Mouse (Mus musculus) liver, postnatal 0 days (tissue): ENCODE data around the gene Pdcd1lg2. TPM values are rescaled to one million over a fixed set of nuclear protein-coding genes. Genes with fewer than 3 reads are reported as not detected.
A peak's percentile ranks its signal among the peaks of the same experiment; 100 is the strongest.
"Not testable (repeated sequence)": the region's sequence is repeated elsewhere in the genome, so short reads cannot be mapped to it uniquely, and the experiment has no call there.

Experiments
- ATAC-seq: fragments of 200-750 bp; cut with Nextera tagmentation; 2 replicates; pipeline ENCODE4 v1.8.0; 2017; ENCODE audit warnings: mild to moderate bottlenecking, moderate library complexity
- DNase-seq: peaks from one replicate; pipeline ENCODE4 v3.0.0-alpha.2; 2016
- H3K27ac ChIP-seq: fragments of 300-500 bp; sonication (generic); 2 replicates; pipeline ENCODE4 v1.5.1; 2014; ENCODE audit warnings: antibody characterized with exemption, moderate library complexity, mild to moderate bottlenecking, low read depth
- H3K27me3 ChIP-seq: fragments of 300-500 bp; sonication (generic); 2 replicates; pipeline ENCODE4 v1.6.1; 2014; ENCODE audit warnings: low read length, control low read depth, mixed read lengths; ENCODE audit not compliant: insufficient read depth
- H3K36me3 ChIP-seq: fragments of 300-500 bp; sonication (generic); replicated peaks from 2 replicates; pipeline ENCODE4 v1.6.1; 2014; ENCODE audit warnings: mild to moderate bottlenecking, control low read depth, low read length, moderate library complexity, mixed read lengths; ENCODE audit not compliant: insufficient read depth
- H3K4me1 ChIP-seq: fragments of 300-500 bp; sonication (generic); 2 replicates; pipeline ENCODE4 v1.6.1; 2014; ENCODE audit warnings: antibody characterized with exemption, mild to moderate bottlenecking, control low read depth; ENCODE audit not compliant: insufficient read depth
- H3K4me2 ChIP-seq: fragments of 300-500 bp; sonication (generic); 2 replicates; pipeline ENCODE4 v1.6.1; 2014; ENCODE audit warnings: low read depth, mild to moderate bottlenecking, low read length, moderate library complexity, mixed read lengths
- H3K4me3 ChIP-seq: fragments of 300-500 bp; sonication (generic); 2 replicates; pipeline ENCODE4 v1.5.1; 2014; ENCODE audit warnings: low read depth, low read length
- H3K9ac ChIP-seq: fragments of 300-500 bp; sonication (generic); replicated peaks from 2 replicates; pipeline ENCODE4 v1.6.1; 2014; ENCODE audit warnings: mild to moderate bottlenecking, moderate library complexity
- H3K9me3 ChIP-seq: fragments of 300-500 bp; sonication (generic); 2 replicates; pipeline ENCODE4 v1.6.1; 2016; ENCODE audit warnings: mild to moderate bottlenecking, control low read depth, low read length, mixed read lengths
- CTCF ChIP-seq: sonication (generic); IDR thresholded peaks from 2 replicates; pipeline ENCODE4 v1.5.1; 2016; ENCODE audit warnings: antibody characterized with exemption, low read depth
- EP300 ChIP-seq: IDR thresholded peaks from 2 replicates; pipeline ENCODE4 v1.6.1; 2016; ENCODE audit warnings: antibody characterized with exemption, low read depth, mild to moderate bottlenecking
- WGBS: fragments of 180-500 bp; shearing (Covaris S2); extraction: QIAGEN DNeasy Blood & Tissue Kit; methylation state at CpG from one replicate; pipeline ENCODE4 v1.1.7; 2014; ENCODE audit not compliant: insufficient replicate concordance; 5-methylcytosine and 5-hydroxymethylcytosine counted together
- polyA plus RNA-seq: library from polyadenylated mRNA; unstranded; fragments of >200 nt; fragmentation: Nextera tagmentation; extraction: Ambion mirVana; gene quantifications from 2 replicates; pipeline ENCODE4 v1.2.1, GENCODE M21; 2015

Pdcd1lg2 gene
- polyA plus RNA-seq, 1 experiment from 2014 or later: not detected

- Histone ChIP-seq H3K9ac (no peak overlapping the region), H3K36me3 (no peaks in the 10 kb centered on the region), H3K4me1 (peaks cover 3% of the 10 kb centered on the region; the same call in 1 of the 2 replicates), H3K9me3 (no peaks in the 10 kb centered on the region), H3K4me2 (no peak overlapping the region), H3K27me3 (no peaks in the 10 kb centered on the region), H3K27ac (no peak overlapping the region), H3K4me3 (no peak overlapping the region)
- 73% methylated on average over 6 of the region's 6 CpGs for WGBS
- ATAC-seq (no peak), DNase-seq (no peak)
- TF ChIP-seq EP300: no peak
- TF ChIP-seq CTCF: no peak
These were observed 2.0 kb downstream of the Pdcd1lg2 start for GRCm38 (mm10) chr19:29412476-29413420.

DNA sequence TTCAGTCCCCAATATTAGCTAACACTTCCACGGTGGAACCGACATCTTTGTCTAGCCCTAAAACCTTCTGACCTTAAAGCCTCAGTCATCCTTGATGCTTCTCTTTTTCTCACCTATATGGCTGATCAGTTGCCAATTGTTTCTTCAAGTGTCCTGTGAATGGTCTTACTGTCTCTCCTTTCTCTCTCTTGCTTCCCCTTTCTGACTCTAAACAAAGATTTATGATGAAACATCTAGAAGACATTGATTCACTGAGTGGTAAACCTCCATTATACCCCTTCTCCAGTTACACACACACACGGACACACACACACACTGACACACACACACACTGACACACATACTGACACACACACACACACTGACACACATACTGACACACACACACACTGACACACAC, 3.8 kb downstream of the Pdcd1lg2 start:
- Histone ChIP-seq H3K4me3 (no peak overlapping the region), H3K36me3 (no peaks in the 10 kb centered on the region), H3K27me3 (no peaks in the 10 kb centered on the region), H3K4me1 (peaks cover 14% of the 10 kb centered on the region), H3K27ac (no peak overlapping the region), H3K9ac (no peak overlapping the region), H3K4me2 (no peak overlapping the region), H3K9me3 (no peaks in the 10 kb centered on the region)
- WGBS: 68% methylated on average over 3 of the region's 3 CpGs
- no peak for TF ChIP-seq EP300
- TF ChIP-seq CTCF: no peak
- DNase-seq (no peak), ATAC-seq (no peak)

DNA sequence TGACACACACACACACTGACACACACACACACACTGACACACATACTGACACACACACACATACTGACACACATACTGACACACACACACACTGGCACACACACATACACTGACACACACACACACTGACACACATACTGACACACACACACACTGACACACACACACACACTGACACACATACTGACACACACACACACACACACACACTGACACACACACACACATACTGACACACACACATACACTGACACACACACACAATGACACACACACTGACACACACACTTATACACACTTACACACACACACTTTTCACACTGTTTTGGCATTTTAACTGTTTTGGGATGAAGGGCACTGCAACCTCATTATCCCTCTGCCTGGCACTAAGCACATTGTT, 4.2 kb downstream of the Pdcd1lg2 start:
- not testable (repeated sequence) for DNase-seq, H3K4me3 ChIP-seq, H3K27ac ChIP-seq, H3K27me3 ChIP-seq, H3K9ac ChIP-seq, ATAC-seq, H3K9me3 ChIP-seq, H3K36me3 ChIP-seq, H3K4me2 ChIP-seq
- H3K4me1 ChIP-seq: peaks cover 16% of the 10 kb centered on the region

- 40% methylated on average over 3 of the region's 3 CpGs for WGBS
- Histone ChIP-seq H3K4me2 (no peak overlapping the region), H3K27me3 (no peaks in the 10 kb centered on the region), H3K9ac (no peak overlapping the region), H3K27ac (no peak overlapping the region), H3K4me3 (no peak overlapping the region), H3K9me3 (no peaks in the 10 kb centered on the region), H3K36me3 (no peaks in the 10 kb centered on the region), H3K4me1 (peaks cover 24% of the 10 kb centered on the region)
- ATAC-seq (no peak), DNase-seq (no peak)
- TF ChIP-seq EP300 (no peak), CTCF (no peak)
These were observed 5.7 kb downstream of the Pdcd1lg2 start for GRCm38 (mm10) chr19:29416393-29416902.

DNA sequence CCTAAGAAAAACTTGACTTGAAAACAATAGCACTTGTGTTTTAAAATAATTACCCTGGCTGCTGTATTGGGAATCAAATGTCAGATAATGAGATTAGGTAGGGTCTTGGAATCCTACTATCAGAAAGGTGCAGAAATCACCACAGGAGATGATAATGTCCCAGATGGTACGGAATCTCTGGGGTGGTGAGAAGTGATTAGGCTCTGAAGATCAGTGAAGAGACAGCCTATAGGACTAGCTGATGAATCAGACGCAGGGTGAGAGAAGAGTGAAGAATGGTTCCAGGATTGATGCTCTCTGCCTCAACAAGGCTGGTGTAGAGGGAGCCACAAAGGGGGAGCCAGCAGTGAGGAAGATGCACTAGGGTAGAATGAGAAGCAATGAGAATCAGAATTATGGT, 6.5 kb downstream of the Pdcd1lg2 start:
- peaks cover 24% of the 10 kb centered on the region for H3K4me1 ChIP-seq
- no peak overlapping the region for H3K4me2 ChIP-seq
- WGBS: 54% methylated on average over 2 of the region's 2 CpGs
- TF ChIP-seq CTCF (no peak), EP300 (no peak)
- no peak overlapping the region for H3K9ac ChIP-seq
- no peak overlapping the region for H3K4me3 ChIP-seq
- no peaks in the 10 kb centered on the region for H3K36me3 ChIP-seq
- no peaks in the 10 kb centered on the region for H3K9me3 ChIP-seq
- H3K27me3 ChIP-seq: no peaks in the 10 kb centered on the region
- DNase-seq (no peak), ATAC-seq (no peak)
- no peak overlapping the region for H3K27ac ChIP-seq

DNA sequence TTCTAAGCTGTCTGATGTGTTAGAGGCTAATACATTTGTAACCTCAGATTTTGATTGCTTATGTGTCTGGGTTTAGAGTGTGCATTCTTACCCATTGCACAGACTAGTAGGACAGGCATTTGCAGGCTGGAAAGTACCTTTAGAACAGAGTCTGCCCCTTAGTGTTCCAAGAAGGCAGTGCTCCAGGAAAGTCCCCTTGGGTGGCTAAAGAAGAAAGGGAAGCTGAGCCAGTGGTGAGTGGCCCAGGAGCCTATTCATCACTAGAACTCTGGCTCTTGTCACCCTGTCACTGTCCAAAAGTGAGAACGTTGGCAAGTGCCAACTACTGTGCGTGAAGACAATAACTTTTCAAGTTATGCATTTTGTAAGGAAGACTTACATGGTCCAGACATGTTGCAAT, 7.2 kb downstream of the Pdcd1lg2 start:
- Histone ChIP-seq H3K9ac (no peak overlapping the region), H3K4me2 (no peak overlapping the region), H3K27ac (peak overlapping the region; percentile 76; the same call in 1 of the 2 replicates), H3K27me3 (no peaks in the 10 kb centered on the region), H3K4me1 (peaks cover 24% of the 10 kb centered on the region), H3K36me3 (no peaks in the 10 kb centered on the region), H3K4me3 (no peak overlapping the region), H3K9me3 (no peaks in the 10 kb centered on the region)
- DNase-seq: no peak
- ATAC-seq: no peak
- WGBS: 17% methylated on average over 2 of the region's 2 CpGs
- TF ChIP-seq EP300 (no peak), CTCF (no peak)
